Mouse (Mus musculus): ENCODE results near the gene Vps25. TPM values are rescaled to one million over a fixed set of nuclear protein-coding genes. Genes with fewer than 3 reads are reported as not detected.

Gene Vps25
- total and polyA plus RNA-seq, 2 experiments = 35.6 to 122 TPM

DNA sequence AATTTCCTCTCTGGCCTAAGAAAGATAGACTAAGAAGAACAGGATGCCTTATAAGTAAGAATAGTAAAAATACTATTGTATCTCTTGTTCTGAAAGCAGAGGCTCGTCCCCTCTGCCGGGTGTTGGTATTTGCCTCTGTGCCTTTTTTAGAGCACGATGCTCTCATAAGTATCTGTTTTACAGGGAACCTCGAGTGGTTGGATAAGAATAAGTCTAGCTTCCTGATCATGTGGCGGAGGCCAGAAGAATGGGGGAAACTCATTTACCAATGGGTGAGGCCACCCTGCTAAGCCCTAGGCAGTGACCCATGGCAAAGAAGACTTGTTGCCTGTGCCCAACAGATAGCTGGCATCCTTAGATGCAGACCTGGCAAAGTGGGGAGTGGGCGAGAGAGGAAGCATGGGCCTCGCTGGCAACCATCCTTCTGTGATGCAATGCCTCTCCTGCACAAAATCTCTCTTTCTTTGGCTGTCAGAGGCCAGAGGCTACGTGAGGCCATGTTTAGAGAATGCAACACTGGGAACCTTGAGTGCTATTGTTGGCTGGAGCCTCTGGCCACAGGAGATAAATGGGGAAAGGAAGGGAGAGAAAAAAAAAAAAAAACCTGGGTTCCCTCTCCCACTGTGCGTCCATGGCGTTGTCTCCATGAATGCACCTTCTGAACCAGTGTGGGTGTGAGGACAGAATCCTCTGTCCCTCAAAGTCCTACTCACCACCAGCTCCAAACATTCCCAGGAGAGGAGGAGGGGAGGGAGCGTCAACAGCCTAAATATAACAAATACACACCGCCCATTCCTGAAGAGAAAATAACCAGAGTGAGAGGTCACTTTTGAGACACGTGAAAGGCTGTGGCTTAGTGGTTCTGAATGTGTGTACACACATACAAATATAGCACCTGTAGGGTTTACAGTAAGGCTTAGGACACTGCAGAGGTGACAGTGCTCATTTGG, 2.6 kb downstream of the Vps25 start:
- H3K79me2 ChIP-seq (ENCODE audit: control insufficient read depth, insufficient read depth, low read length) = peaks cover 6% of the 10 kb centered on the region; the same call in 1 of the 2 replicates
- no peak overlapping the region for H3K9ac ChIP-seq (ENCODE audit: low read depth, low read length)
- WGBS = 65% methylated on average over 13 of the region's 13 CpGs
- no peak for TF ChIP-seq POLR2A (IDR thresholded peaks at IDR 0.05; ENCODE audit: extremely low read depth, insufficient read depth, low read length)
- no peak for TF ChIP-seq CTCF (IDR thresholded peaks at IDR 0.05; ENCODE audit: low read depth, low read length)
- no peak for DNase-seq (ENCODE audit: extremely low read depth, low read depth, low spot score)
- no peaks in the 10 kb centered on the region; the same call in 1 of the 2 replicates for H3K36me3 ChIP-seq (ENCODE audit: control insufficient read depth, insufficient read depth, low read length)
- H3K4me1 ChIP-seq (ENCODE audit: control insufficient read depth, insufficient read depth, low read length) = peaks cover 10% of the 10 kb centered on the region
- H3K27ac ChIP-seq (replicated peaks; ENCODE audit: insufficient read depth, low read depth, low read length) = no peak overlapping the region
- no peaks in the 10 kb centered on the region for H3K27me3 ChIP-seq (ENCODE audit: control insufficient read depth, insufficient read depth, low read length)
- no peak overlapping the region for H3K4me3 ChIP-seq (ENCODE audit: insufficient read depth, low read depth, low read length)

DNA sequence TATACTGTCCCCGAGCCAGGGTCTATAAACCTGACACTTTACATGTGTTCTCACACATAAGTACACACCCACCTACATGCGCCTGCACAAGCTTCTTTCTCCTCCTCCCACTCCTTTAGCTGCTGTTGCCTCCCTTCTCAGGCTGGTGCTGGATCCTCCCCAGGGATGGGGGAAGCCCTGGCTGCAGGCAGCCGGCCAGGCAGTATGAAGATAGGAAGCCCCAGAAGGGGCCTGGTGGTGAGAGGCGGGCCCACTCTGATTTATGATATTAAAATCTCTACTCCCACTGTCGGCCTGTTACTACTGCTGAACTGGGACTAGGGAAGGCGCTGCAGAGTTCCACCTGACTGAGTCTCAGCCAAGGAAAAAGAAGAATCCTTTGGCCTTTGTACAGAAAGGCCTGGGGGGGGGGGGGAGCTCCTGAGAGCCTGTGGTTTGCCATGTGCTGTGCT, 5.8 kb downstream of the Vps25 start:
- Histone ChIP-seq H3K27ac (replicated peaks; ENCODE audit: insufficient read depth, low read depth, low read length) (peak overlapping the region; percentile 57; the same call in 1 of the 2 replicates), H3K79me2 (ENCODE audit: control insufficient read depth, insufficient read depth, low read length) (no peaks in the 10 kb centered on the region), H3K27me3 (ENCODE audit: control insufficient read depth, insufficient read depth, low read length) (no peaks in the 10 kb centered on the region), H3K4me1 (ENCODE audit: control insufficient read depth, insufficient read depth, low read length) (peaks cover 10% of the 10 kb centered on the region), H3K4me3 (ENCODE audit: insufficient read depth, low read depth, low read length) (no peak overlapping the region), H3K36me3 (ENCODE audit: control insufficient read depth, insufficient read depth, low read length) (no peaks in the 10 kb centered on the region; the same call in 1 of the 2 replicates), H3K9ac (ENCODE audit: low read depth, low read length) (no peak overlapping the region)
- DNase-seq (ENCODE audit: extremely low read depth, low read depth, low spot score) = no peak
- TF ChIP-seq POLR2A (IDR thresholded peaks at IDR 0.05; ENCODE audit: extremely low read depth, insufficient read depth, low read length) (no peak), CTCF (IDR thresholded peaks at IDR 0.05; ENCODE audit: low read depth, low read length) (no peak)
- WGBS = 47% methylated on average over 6 of the region's 6 CpGs

DNA sequence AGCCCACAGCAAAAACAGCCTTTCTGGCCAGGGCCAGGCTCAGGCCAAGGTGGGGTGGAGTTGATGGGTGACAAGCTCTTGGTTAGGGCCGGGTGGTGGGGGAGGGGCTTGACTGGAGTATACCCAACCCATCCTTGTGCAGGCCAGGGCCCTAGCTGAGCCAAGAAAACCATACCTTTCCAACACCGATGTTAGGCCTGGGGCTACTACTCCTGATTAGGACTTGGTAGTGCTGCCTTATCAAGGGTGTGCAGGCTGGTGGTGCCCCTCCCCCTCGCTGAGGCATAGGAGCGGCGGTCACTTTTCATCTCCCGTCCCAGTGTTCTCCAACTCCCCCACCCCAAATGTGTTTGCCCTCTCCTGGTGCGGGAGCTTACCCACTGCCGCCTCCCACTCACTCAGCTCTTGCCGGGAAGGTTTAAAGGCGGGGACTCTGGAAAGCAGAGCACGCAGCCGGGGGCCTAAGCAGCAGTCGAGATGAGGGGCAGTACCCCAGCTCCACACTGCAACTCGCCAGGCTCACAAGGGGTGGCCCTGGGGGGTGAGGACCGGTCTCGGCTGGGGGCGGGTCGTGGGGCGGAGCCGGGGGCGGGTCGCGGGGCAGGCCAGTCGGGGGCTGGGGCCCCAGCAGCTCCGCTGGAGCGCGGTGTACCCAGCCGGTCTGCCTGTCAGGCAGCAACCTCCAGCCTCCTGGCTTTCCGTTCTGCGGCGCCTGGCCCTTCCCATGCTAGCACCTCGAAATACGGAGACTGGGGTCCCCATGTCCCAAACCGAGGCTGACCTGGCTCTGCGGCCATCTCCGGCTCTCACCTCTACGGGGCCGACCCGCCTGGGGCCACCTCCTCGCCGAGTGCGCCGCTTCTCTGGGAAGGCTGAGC, 6.7 kb downstream of the Vps25 start, which contains the start of gene Wnk4:
Gene Wnk4, plus strand, starts transcription at position 620 of the 878 bp plus-strand sequence.
- Histone ChIP-seq H3K27ac (replicated peaks; ENCODE audit: insufficient read depth, low read depth, low read length) (peak within 1 kb of the TSS; percentile 69), H3K79me2 (ENCODE audit: control insufficient read depth, insufficient read depth, low read length) (no peaks in the 10 kb centered on the region), H3K36me3 (ENCODE audit: control insufficient read depth, insufficient read depth, low read length) (no peaks in the 10 kb centered on the region; the same call in 1 of the 2 replicates), H3K4me3 (ENCODE audit: insufficient read depth, low read depth, low read length) (peak within 1 kb of the TSS; percentile 80), H3K27me3 (ENCODE audit: control insufficient read depth, insufficient read depth, low read length) (no peaks in the 10 kb centered on the region), H3K9ac (ENCODE audit: low read depth, low read length) (peak within 1 kb of the TSS; percentile 80), H3K4me1 (ENCODE audit: control insufficient read depth, insufficient read depth, low read length) (peaks cover 10% of the 10 kb centered on the region)
- WGBS = 2% methylated on average over 43 of the region's 43 CpGs
- peak; percentile 48 for DNase-seq (ENCODE audit: extremely low read depth, low read depth, low spot score)
- TF ChIP-seq CTCF (IDR thresholded peaks at IDR 0.05; ENCODE audit: low read depth, low read length) (no peak), POLR2A (IDR thresholded peaks at IDR 0.05; ENCODE audit: extremely low read depth, insufficient read depth, low read length) (peak; percentile 57)

DNA sequence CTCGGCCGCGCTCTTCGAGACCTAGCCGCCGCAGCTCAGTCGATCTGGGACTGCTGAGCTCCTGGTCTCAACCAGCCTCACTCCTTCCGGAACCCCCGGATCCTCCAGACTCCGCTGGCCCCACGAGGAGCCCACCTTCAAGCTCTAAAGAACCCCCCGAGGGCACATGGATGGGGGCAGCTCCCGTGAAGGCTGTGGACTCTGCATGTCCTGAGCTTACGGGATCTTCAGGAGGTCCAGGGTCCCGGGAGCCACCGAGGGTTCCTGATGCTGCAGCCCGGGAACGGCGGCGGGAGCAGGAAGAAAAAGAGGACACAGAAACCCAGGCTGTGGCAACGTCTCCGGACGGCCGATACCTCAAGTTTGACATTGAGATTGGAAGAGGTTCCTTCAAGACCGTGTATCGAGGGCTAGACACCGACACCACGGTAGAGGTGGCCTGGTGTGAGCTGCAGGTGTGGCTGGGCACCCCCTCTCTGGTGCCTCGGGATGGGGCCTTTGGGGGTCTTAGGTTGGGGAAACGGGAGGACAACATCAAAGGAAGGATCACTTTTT, 7.4 kb downstream of the Vps25 start:
- H3K4me1 ChIP-seq (ENCODE audit: control insufficient read depth, insufficient read depth, low read length) = peaks cover 10% of the 10 kb centered on the region
- H3K27me3 ChIP-seq (ENCODE audit: control insufficient read depth, insufficient read depth, low read length) = no peaks in the 10 kb centered on the region
- TF ChIP-seq CTCF (IDR thresholded peaks at IDR 0.05; ENCODE audit: low read depth, low read length) (no peak), POLR2A (IDR thresholded peaks at IDR 0.05; ENCODE audit: extremely low read depth, insufficient read depth, low read length) (no peak)
- peak overlapping the region; percentile 80 for H3K4me3 ChIP-seq (ENCODE audit: insufficient read depth, low read depth, low read length)
- no peaks in the 10 kb centered on the region; the same call in 1 of the 2 replicates for H3K36me3 ChIP-seq (ENCODE audit: control insufficient read depth, insufficient read depth, low read length)
- no peaks in the 10 kb centered on the region for H3K79me2 ChIP-seq (ENCODE audit: control insufficient read depth, insufficient read depth, low read length)
- WGBS = 2% methylated on average over 30 of the region's 30 CpGs
- H3K9ac ChIP-seq (ENCODE audit: low read depth, low read length) = peak overlapping the region; percentile 80
- DNase-seq (ENCODE audit: extremely low read depth, low read depth, low spot score) = no peak
- H3K27ac ChIP-seq (replicated peaks; ENCODE audit: insufficient read depth, low read depth, low read length) = peak overlapping the region; percentile 59

DNA sequence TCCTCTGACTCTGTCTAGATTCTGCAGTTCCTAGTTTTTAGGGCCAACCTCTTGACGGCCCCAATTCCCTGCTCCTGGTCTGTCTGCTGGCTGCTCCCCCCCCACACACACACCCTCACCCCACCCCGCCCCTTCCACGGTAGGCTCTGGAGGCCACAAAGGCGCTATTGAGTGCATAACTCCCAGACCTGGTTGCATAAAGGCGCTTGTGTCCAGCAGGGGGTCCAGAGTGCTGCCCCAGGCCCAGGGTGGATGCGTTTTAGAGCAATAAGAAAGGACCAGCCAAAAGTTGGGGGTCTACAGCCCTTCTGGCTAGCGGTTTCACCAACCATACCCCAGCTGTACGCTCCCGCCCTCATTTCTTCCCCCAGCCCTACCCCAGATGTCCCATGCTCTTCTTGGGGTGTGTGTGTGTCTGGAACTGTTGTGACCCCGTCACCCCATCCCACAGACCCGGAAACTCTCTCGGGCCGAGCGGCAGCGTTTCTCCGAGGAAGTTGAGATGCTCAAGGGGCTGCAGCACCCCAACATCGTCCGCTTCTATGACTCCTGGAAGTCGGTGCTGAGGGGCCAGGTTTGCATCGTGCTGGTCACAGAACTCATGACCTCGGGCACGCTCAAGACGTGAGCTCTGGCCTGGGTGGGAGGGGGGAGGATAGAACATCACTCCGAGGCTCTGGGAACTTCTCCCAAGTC, 8.9 kb downstream of the Vps25 start:
- Histone ChIP-seq H3K27ac (replicated peaks; ENCODE audit: insufficient read depth, low read depth, low read length) (no peak overlapping the region), H3K27me3 (ENCODE audit: control insufficient read depth, insufficient read depth, low read length) (no peaks in the 10 kb centered on the region), H3K4me3 (ENCODE audit: insufficient read depth, low read depth, low read length) (no peak overlapping the region), H3K36me3 (ENCODE audit: control insufficient read depth, insufficient read depth, low read length) (no peaks in the 10 kb centered on the region; the same call in 1 of the 2 replicates), H3K4me1 (ENCODE audit: control insufficient read depth, insufficient read depth, low read length) (peaks cover 10% of the 10 kb centered on the region), H3K9ac (ENCODE audit: low read depth, low read length) (no peak overlapping the region), H3K79me2 (ENCODE audit: control insufficient read depth, insufficient read depth, low read length) (no peaks in the 10 kb centered on the region)
- TF ChIP-seq CTCF (IDR thresholded peaks at IDR 0.05; ENCODE audit: low read depth, low read length) = no peak
- no peak for TF ChIP-seq POLR2A (IDR thresholded peaks at IDR 0.05; ENCODE audit: extremely low read depth, insufficient read depth, low read length)
- no peak for DNase-seq (ENCODE audit: extremely low read depth, low read depth, low spot score)
- WGBS = 34% methylated on average over 24 of the region's 24 CpGs
